Mouse (Mus musculus) embryonic facial prominence, embryonic 11.5 days (tissue): Measurements from ENCODE around the gene Hs3st3b1. TPM values are rescaled to one million over a fixed set of nuclear protein-coding genes. Genes with fewer than 3 reads are reported as not detected.

Experiments
- ATAC-seq: fragments of 200-750 bp; cut with Nextera tagmentation; replicated peaks from 2 replicates; pipeline ENCODE4 v1.8.0; 2017; ENCODE audit warnings: low read depth; ENCODE audit not compliant: insufficient number of reproducible peaks, low FRiP score, low TSS enrichment
- DNase-seq: peaks from one replicate; pipeline ENCODE4 v3.0.0-alpha.2; 2015; ENCODE audit warnings: low spot score
- H3K27ac ChIP-seq: fragments of 300-500 bp; sonication (generic); replicated peaks from 2 replicates; pipeline ENCODE4 v1.5.1; 2014; ENCODE audit warnings: mild to moderate bottlenecking, low read depth, low read length, control low read depth
- H3K27me3 ChIP-seq: fragments of 300-500 bp; sonication (generic); 2 replicates; pipeline ENCODE4 v1.6.1; 2014; ENCODE audit warnings: mild to moderate bottlenecking, low read length, moderate library complexity, mixed read lengths; ENCODE audit not compliant: control insufficient read depth, insufficient read depth
- H3K36me3 ChIP-seq: fragments of 300-500 bp; sonication (generic); replicated peaks from 2 replicates; pipeline ENCODE4 v1.6.1; 2014; ENCODE audit warnings: low read depth, mild to moderate bottlenecking, low read length, moderate library complexity, mixed read lengths; ENCODE audit not compliant: control insufficient read depth, insufficient read depth
- H3K4me1 ChIP-seq: fragments of 300-500 bp; sonication (generic); 2 replicates; pipeline ENCODE4 v1.6.1; 2014; ENCODE audit warnings: low read length, mixed read lengths; ENCODE audit not compliant: control insufficient read depth, insufficient read depth
- H3K4me2 ChIP-seq: fragments of 300-500 bp; sonication (generic); 2 replicates; pipeline ENCODE4 v1.6.1; 2014; ENCODE audit warnings: low read depth, mild to moderate bottlenecking, control low read depth, low read length, moderate library complexity
- H3K4me3 ChIP-seq: fragments of 300-500 bp; sonication (generic); 2 replicates; pipeline ENCODE4 v1.5.1; 2014; ENCODE audit warnings: low read depth, low read length, control low read depth
- H3K9ac ChIP-seq: fragments of 300-500 bp; sonication (generic); replicated peaks from 2 replicates; pipeline ENCODE4 v1.6.1; 2014; ENCODE audit warnings: mild to moderate bottlenecking, control low read depth, low read length
- H3K9me3 ChIP-seq: fragments of 300-500 bp; sonication (generic); replicated peaks from 2 replicates; pipeline ENCODE4 v1.6.1; 2016; ENCODE audit warnings: mild to moderate bottlenecking, low read length, inconsistent platforms, mixed read lengths; ENCODE audit not compliant: control insufficient read depth
- WGBS: fragments of 180-500 bp; shearing (Covaris S2); extraction: QIAGEN DNeasy Blood & Tissue Kit; methylation state at CpG from one replicate; pipeline ENCODE4 v1.1.7; 2014; 5-methylcytosine and 5-hydroxymethylcytosine counted together
- polyA plus RNA-seq: library from polyadenylated mRNA; unstranded; fragments of >200 nt; fragmentation: Nextera tagmentation; extraction: Ambion mirVana; gene quantifications from 2 replicates; pipeline ENCODE4 v1.2.1, GENCODE M21; 2014

Gene Hs3st3b1
- polyA plus RNA-seq, 1 experiment from 2014 or later = 15.2 TPM

DNA sequence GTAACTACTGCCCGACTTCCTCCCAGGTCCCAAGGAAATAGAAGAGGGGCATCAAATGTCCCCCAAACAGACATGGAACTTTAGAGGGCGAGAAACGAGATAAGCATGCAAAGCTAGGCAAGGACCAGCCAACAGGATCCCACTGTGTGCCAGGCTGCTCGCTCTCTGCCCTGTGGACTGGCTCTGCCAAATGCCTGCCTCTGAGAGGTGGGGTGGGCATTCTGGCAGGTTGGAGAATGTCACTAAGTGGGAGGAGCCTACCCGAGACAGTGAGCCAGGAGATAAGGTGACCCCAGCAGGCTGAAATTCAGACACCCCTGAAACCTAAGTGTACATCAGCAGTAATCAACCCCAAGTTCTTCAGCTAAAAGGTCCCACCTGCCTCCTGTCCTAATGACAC, 11.1 kb downstream of the Hs3st3b1 start:
- Histone ChIP-seq H3K9me3 (no peaks in the 10 kb centered on the region), H3K27ac (no peak overlapping the region), H3K4me3 (no peak overlapping the region), H3K36me3 (no peaks in the 10 kb centered on the region), H3K4me1 (peaks cover 4% of the 10 kb centered on the region), H3K27me3 (no peaks in the 10 kb centered on the region), H3K9ac (no peak overlapping the region), H3K4me2 (no peak overlapping the region)
- ATAC-seq = no peak
- WGBS = 53% methylated on average over 5 of the region's 5 CpGs
- DNase-seq = no peak

GRCm38 (mm10) chr11:63909961-63910360, 12.1 kb downstream of the Hs3st3b1 start:
- H3K4me3 ChIP-seq = no peak overlapping the region
- no peak for DNase-seq
- no peak overlapping the region for H3K4me2 ChIP-seq
- H3K36me3 ChIP-seq = no peaks in the 10 kb centered on the region
- H3K27ac ChIP-seq = no peak overlapping the region
- no peaks in the 10 kb centered on the region for H3K9me3 ChIP-seq
- H3K27me3 ChIP-seq = no peaks in the 10 kb centered on the region
- H3K4me1 ChIP-seq = peaks cover 4% of the 10 kb centered on the region
- WGBS = 94% methylated on average over 4 of the region's 4 CpGs
- H3K9ac ChIP-seq = no peak overlapping the region
- no peak for ATAC-seq

GRCm38 (mm10) chr11:63908500-63908899, 13.6 kb downstream of the Hs3st3b1 start:
- ATAC-seq (no peak), DNase-seq (no peak)
- Histone ChIP-seq H3K27ac (no peak overlapping the region), H3K9ac (no peak overlapping the region), H3K4me1 (peaks cover 4% of the 10 kb centered on the region), H3K4me2 (no peak overlapping the region), H3K36me3 (no peaks in the 10 kb centered on the region), H3K9me3 (no peaks in the 10 kb centered on the region), H3K27me3 (no peaks in the 10 kb centered on the region), H3K4me3 (no peak overlapping the region)
- WGBS = 90% methylated on average over 4 of the region's 4 CpGs

DNA sequence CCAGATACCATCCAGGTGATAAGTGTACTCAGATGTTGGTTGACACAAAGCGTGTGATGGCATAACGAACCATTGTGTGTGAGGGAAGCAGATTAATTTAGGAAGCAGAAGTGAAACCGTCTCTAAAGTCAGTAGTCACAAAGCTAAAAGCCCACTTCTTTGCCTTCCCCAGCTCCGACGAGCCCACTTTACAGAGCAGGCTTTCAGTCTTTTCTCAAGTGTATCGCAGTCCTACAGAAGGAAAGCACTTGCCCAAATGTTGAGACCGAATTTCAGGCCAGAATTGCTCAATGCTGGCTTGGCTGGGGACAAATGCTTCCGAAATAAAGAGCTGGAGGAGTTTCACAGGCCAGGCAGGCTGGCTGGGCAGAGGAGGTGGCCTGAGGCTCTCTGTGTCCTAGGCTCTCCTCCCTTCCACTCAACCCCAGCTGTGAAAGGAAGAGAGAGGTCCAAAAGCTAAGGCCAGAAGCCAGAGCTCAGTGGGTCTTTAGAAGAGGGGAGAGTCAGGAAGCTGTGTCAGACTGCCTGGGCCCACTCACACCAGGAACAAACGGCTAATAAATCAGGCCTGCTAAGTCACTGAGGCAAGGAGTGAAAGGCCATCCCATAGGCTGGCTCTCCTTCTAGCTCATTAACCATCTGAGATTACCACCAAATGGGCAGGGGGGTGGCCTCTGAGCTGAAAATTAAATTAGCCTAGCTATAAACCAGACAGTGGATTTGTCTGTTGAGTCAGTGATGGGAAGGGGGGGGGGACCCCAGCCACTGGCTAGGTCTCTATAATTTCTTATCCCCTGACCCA, 15.3 kb downstream of the Hs3st3b1 start:
- no peak for DNase-seq
- H3K4me1 ChIP-seq = peaks cover 4% of the 10 kb centered on the region
- H3K9me3 ChIP-seq = no peaks in the 10 kb centered on the region
- 78% methylated on average over 9 of the region's 9 CpGs for WGBS
- no peak overlapping the region for H3K9ac ChIP-seq
- no peak for ATAC-seq
- H3K36me3 ChIP-seq = no peaks in the 10 kb centered on the region
- H3K4me3 ChIP-seq = no peak overlapping the region
- no peak overlapping the region for H3K4me2 ChIP-seq
- no peak overlapping the region for H3K27ac ChIP-seq
- no peaks in the 10 kb centered on the region for H3K27me3 ChIP-seq

DNA sequence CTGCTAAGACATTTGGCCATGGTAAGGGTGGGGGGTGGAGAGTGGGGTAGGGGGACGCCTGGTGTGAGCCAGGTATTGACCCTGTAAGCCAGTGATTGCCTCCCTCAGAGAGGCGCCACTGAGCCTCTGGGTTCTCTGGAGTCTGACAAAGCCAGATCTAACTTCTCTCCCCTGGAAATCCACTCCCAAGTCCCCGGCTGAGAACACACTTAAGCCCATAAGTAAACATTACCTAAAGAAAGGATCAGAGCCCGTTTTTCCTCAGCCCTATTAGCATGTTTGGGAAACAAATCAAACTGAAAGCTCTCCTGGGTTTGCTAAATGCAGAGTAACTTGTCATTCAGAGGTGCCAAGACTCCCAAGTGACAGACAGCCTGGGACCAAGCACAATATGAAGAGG, 17.3 kb downstream of the Hs3st3b1 start:
- ATAC-seq = no peak
- WGBS = 37% methylated on average over 4 of the region's 4 CpGs
- no peak for DNase-seq
- H3K9me3 ChIP-seq = no peaks in the 10 kb centered on the region
- H3K4me1 ChIP-seq = peaks cover 2% of the 10 kb centered on the region; the same call in 1 of the 2 replicates
- no peaks in the 10 kb centered on the region for H3K36me3 ChIP-seq
- no peak overlapping the region for H3K27ac ChIP-seq
- H3K27me3 ChIP-seq = no peaks in the 10 kb centered on the region
- H3K9ac ChIP-seq = no peak overlapping the region
- H3K4me2 ChIP-seq = no peak overlapping the region
- H3K4me3 ChIP-seq = no peak overlapping the region

- DNase-seq = peak; percentile 55
- no peaks in the 10 kb centered on the region for H3K36me3 ChIP-seq
- no peaks in the 10 kb centered on the region for H3K4me1 ChIP-seq
- H3K27me3 ChIP-seq = no peaks in the 10 kb centered on the region
- peak; percentile 85; the same call in 1 of the 2 replicates for ATAC-seq
- no peak overlapping the region for H3K4me3 ChIP-seq
- no peak overlapping the region for H3K9ac ChIP-seq
- no peak overlapping the region for H3K4me2 ChIP-seq
- no peak overlapping the region for H3K27ac ChIP-seq
- WGBS = 30% methylated on average over 9 of the region's 9 CpGs
- H3K9me3 ChIP-seq = no peaks in the 10 kb centered on the region
Measured at GRCm38 (mm10) chr11:63898509-63899168, 23.5 kb downstream of the Hs3st3b1 start.

DNA sequence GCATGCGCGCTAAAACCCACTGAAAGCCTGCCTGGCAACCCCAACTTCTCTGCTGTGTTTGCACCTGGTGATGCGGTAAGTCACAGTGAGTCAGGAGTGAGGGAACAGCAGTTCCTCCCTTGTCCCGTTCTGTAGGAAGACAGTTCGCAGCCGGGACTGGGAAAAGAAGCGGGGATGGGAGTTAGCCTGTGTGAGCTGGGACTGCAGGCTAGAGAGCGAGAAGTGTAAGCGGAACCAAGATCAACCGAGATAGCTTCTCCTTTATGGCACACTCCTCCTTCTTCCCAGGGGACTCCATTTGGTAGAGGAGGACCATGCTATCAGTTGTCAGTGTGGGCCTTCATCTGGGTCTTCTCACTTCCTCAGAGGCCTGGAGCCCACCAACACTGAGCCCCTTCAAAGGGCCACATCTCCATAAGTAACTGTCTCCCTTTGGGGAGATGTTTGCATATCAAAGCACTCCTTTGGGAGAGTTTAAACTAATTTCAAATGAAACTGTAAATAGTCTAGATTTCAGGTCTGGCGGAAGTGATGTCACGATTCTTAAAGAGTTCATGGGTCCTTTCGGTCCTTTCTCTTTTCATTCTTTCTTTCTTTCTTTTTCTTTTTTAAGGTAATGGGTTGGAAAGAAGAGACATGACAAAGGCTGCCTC, 24.1 kb downstream of the Hs3st3b1 start:
- no peak overlapping the region for H3K4me3 ChIP-seq
- H3K9ac ChIP-seq = no peak overlapping the region
- H3K27me3 ChIP-seq = no peaks in the 10 kb centered on the region
- H3K27ac ChIP-seq = no peak overlapping the region
- H3K4me2 ChIP-seq = no peak overlapping the region
- WGBS = 62% methylated on average over 13 of the region's 13 CpGs
- no peaks in the 10 kb centered on the region for H3K9me3 ChIP-seq
- no peaks in the 10 kb centered on the region for H3K4me1 ChIP-seq
- ATAC-seq (no peak), DNase-seq (no peak)
- no peaks in the 10 kb centered on the region for H3K36me3 ChIP-seq

DNA sequence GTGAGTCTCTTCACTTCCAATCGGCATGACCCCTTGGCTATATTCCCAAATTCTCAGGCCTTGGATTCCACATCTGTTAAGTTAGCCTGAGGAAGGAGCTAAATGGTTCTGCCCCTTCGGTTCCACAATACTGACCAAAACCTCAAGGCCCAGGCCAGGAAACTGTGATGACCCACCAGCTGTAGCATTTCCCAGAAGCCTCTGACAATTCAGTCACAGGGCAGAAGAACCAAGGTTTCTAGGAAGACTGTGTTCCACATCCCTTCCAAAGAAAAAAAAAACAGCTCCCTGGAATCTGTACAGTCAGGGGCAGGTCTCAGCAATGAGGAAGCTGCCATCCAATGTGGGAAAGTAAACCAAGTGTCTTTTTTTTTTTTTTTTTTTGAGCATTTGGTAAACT, 25.1 kb downstream of the Hs3st3b1 start:
- Histone ChIP-seq H3K4me1 (no peaks in the 10 kb centered on the region), H3K27ac (no peak overlapping the region), H3K9ac (no peak overlapping the region), H3K9me3 (no peaks in the 10 kb centered on the region), H3K4me2 (no peak overlapping the region), H3K36me3 (no peaks in the 10 kb centered on the region), H3K27me3 (no peaks in the 10 kb centered on the region), H3K4me3 (no peak overlapping the region)
- 90% methylated on average over 2 of the region's 2 CpGs for WGBS
- DNase-seq (no peak), ATAC-seq (no peak)
